Mouse (Mus musculus) limb, embryonic 15.5 days (tissue): Measurements from ENCODE around the gene Eif1ax. TPM values are rescaled to one million over a fixed set of nuclear protein-coding genes. Genes with fewer than 3 reads are reported as not detected.

ENCODE experiments used
- polyA plus RNA-seq: library from polyadenylated mRNA; unstranded; fragments of >200 nt; fragmentation: Nextera tagmentation; extraction: Ambion mirVana; gene quantifications from 2 replicates; pipeline ENCODE4 v1.2.1, GENCODE M21; 2015

Eif1ax gene
- polyA plus RNA-seq, 1 experiment from 2014 or later = 107 TPM

Other genes with a start within 250 kb of the Eif1ax start
- 5.0 and 7.0 TPM in 2 replicates for gene Rps6ka3, start 161.9 kb upstream of the Eif1ax start, polyA plus RNA-seq
- gene Map7d2, start 42.4 kb downstream of the Eif1ax start, polyA plus RNA-seq = 1.2 and 1.5 TPM in 2 replicates
- gene Bclaf3, start 154.5 kb downstream of the Eif1ax start, polyA plus RNA-seq = 18.5 and 20.5 TPM in 2 replicates